Mouse (Mus musculus): ENCODE measurements around the gene H2-M3. TPM values are rescaled to one million over a fixed set of nuclear protein-coding genes. Genes with fewer than 3 reads are reported as not detected.

H2-M3 gene
- polyA plus RNA-seq, 1 experiment from 2014 or later = 1.6 TPM

DNA sequence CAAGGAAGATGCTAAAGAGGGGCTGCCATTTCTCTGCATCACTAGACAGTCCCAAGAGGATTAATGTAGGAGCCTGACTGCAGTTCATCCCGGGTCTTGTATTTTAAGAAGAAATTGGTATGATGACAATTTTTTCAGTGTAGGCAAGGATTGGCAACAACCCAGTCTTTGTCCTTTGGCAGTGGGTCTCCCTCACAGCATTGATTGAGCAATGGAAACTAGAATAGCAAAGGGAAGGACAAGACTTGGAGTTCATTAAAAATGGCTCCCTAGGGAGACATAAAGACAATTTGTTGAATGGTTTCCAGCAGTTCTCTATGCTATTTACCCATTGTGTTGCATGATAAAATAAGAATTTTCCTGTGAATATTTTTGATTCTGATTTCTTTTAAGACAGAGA is 10.3 kb downstream of the H2-M3 start:
- H3K9me3 ChIP-seq = no peaks in the 10 kb centered on the region
- WGBS = 85% methylated on average over 1 of the region's 1 CpGs
- no peaks in the 10 kb centered on the region for H3K4me1 ChIP-seq (replicated peaks)
- no peak for ATAC-seq (ENCODE audit: insufficient number of reproducible peaks, insufficient read depth, low FRiP score, low TSS enrichment, low read depth)
- no peak overlapping the region for H3K9ac ChIP-seq (replicated peaks)
- no peak overlapping the region for H3K4me3 ChIP-seq (replicated peaks)
- no peak overlapping the region for H3K4me2 ChIP-seq
- no peak overlapping the region for H3K27ac ChIP-seq
- H3K27me3 ChIP-seq = no peaks in the 10 kb centered on the region
- no peaks in the 10 kb centered on the region for H3K36me3 ChIP-seq

DNA sequence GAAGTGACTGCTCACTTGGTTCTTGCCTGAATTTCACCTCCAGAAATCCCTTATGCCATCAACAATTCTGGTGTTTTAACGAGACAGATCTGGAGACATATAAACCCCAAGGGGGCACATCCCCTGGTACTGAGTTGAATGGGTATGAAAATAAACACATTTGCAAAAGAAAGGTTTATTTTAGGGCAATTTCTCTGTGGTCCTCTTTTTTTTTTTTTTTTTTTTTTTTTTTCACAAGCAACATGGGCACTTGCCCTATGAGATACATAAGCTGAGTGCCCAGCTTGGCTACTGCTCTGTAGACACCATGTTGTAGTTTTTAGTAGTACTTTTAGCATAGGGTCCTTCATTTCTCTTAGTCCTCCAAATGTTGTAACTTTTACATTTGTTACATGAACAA is 13.3 kb downstream of the H2-M3 start, which contains the start of gene Olfr99:
Olfr99 (minus strand) TSS at position 101 of the 400 bp plus-strand sequence.
- Histone ChIP-seq H3K9me3 (no peaks in the 10 kb centered on the region; the same call in 1 of the 2 replicates), H3K4me2 (no peak within 1 kb of the TSS), H3K4me3 (replicated peaks) (no peak within 1 kb of the TSS), H3K4me1 (replicated peaks) (no peaks in the 10 kb centered on the region), H3K27me3 (no peaks in the 10 kb centered on the region), H3K27ac (no peak within 1 kb of the TSS), H3K9ac (replicated peaks) (no peak within 1 kb of the TSS), H3K36me3 (no peaks in the 10 kb centered on the region)
- ATAC-seq (ENCODE audit: insufficient number of reproducible peaks, insufficient read depth, low FRiP score, low TSS enrichment, low read depth) = no peak
- 72% methylated on average over 1 of the region's 1 CpGs for WGBS

DNA sequence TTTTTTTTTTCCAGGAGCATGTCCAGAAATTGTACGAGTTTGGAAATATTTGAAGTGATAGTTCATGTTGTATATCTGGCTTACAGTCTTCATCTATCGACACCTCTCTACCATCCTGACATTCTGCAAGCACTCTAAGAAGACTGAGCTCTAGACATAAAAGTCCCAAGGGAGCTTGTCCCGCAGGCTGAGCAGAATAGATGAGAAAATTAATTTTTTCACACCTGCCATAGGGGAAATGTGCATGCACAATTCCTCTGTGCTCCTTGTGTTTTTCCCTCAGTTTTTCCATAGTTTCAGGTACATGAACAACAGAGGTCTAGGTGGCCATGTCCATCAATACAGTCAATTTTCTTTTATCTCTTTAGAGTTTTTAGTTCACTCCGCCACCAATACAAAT is 34.2 kb downstream of the H2-M3 start, which contains the start of gene Olfr101:
Olfr101 (minus strand) TSS at position 101 of the 400 bp plus-strand sequence.
- no peak for ATAC-seq (ENCODE audit: insufficient number of reproducible peaks, insufficient read depth, low FRiP score, low TSS enrichment, low read depth)
- H3K9ac ChIP-seq (replicated peaks) = no peak within 1 kb of the TSS
- H3K36me3 ChIP-seq = no peaks in the 10 kb centered on the region
- H3K4me3 ChIP-seq (replicated peaks) = no peak within 1 kb of the TSS
- no peak within 1 kb of the TSS for H3K4me2 ChIP-seq
- no peaks in the 10 kb centered on the region for H3K9me3 ChIP-seq
- H3K27me3 ChIP-seq = no peaks in the 10 kb centered on the region
- no peak within 1 kb of the TSS for H3K27ac ChIP-seq
- WGBS = 82% methylated on average over 4 of the region's 4 CpGs
- no peaks in the 10 kb centered on the region for H3K4me1 ChIP-seq (replicated peaks)

DNA sequence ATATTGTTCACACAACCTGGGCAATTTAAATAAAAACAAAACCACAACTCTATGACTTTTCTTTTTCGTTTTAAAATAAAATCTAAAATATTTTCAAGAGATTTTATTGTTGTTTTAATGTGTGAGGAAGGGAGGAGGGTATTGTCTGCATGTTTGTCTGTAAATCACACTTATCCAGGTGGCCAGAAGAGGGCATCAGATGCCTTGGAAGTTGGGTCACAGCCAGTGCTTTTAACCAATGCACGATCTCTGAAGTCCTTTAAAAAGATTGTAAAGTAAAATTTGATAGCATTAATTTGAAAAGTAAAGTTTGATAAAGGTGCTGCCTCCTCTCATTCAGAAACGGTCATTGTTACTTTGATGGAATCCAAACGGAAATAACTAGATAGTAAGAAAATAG is 38.5 kb downstream of the H2-M3 start:
- no peak for ATAC-seq (ENCODE audit: insufficient number of reproducible peaks, insufficient read depth, low FRiP score, low TSS enrichment, low read depth)
- Histone ChIP-seq H3K4me1 (replicated peaks) (no peaks in the 10 kb centered on the region), H3K9ac (replicated peaks) (no peak overlapping the region), H3K27me3 (no peaks in the 10 kb centered on the region), H3K4me3 (replicated peaks) (no peak overlapping the region), H3K36me3 (no peaks in the 10 kb centered on the region), H3K4me2 (no peak overlapping the region), H3K27ac (no peak overlapping the region), H3K9me3 (no peaks in the 10 kb centered on the region)
- 34% methylated on average over 4 of the region's 4 CpGs for WGBS

DNA sequence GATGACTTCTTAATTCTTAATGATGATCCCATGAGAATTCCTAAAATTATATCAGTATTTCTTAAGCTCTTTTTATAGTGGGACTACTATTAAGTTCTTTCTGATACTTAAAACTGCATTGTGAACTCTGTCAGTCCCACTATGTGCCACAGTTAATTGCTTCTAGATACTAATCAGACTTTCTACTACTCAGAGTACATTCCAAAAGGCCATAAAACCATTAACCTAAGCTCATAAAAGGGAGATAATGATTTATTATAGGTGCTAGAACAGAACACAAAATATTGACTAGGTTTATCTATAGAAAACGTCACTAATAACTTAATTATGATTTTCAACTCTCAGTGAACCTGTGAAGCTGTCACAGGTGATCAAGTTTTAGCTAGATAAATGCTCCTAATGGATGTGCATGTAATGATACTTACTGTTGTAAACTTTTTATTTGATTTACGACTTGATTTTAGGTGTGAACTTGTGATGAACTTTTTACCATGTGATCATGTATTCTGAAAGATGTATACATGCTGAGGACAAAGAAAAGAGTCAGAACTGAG is 40.2 kb downstream of the H2-M3 start:
- no peak overlapping the region for H3K27ac ChIP-seq
- H3K36me3 ChIP-seq = no peaks in the 10 kb centered on the region
- H3K4me2 ChIP-seq = no peak overlapping the region
- H3K4me3 ChIP-seq (replicated peaks) = no peak overlapping the region
- ATAC-seq (ENCODE audit: insufficient number of reproducible peaks, insufficient read depth, low FRiP score, low TSS enrichment, low read depth) = no peak
- H3K9ac ChIP-seq (replicated peaks) = no peak overlapping the region
- H3K9me3 ChIP-seq = no peaks in the 10 kb centered on the region
- no peaks in the 10 kb centered on the region for H3K4me1 ChIP-seq (replicated peaks)
- H3K27me3 ChIP-seq = no peaks in the 10 kb centered on the region
- WGBS = 37% methylated on average over 2 of the region's 2 CpGs

DNA sequence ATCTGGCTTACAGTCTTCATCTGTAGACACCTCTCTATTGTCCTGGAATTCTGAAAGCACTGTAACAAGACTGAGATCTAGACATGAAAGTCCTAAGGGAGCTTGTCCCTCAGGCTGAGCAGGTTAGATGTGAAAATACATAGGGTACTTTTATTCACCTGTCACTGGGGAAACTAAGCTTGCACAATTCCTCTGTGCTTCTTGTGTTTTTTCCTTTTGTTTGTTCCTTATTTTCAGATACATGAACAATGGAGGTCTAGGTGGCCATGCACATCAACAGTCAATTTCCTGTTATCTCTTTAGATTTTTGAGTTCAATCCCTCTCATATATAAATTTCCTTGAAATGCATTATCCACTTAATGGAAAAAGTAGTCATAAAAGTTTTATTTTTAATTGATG is 46.9 kb downstream of the H2-M3 start, which contains the start of gene Olfr102:
Olfr102 (minus strand) TSS at position 101 of the 400 bp plus-strand sequence.
- Histone ChIP-seq H3K36me3 (no peaks in the 10 kb centered on the region), H3K9ac (replicated peaks) (no peak within 1 kb of the TSS), H3K4me1 (replicated peaks) (no peaks in the 10 kb centered on the region), H3K9me3 (0 out of 2 replicates have a peak, but pooled peaks cover 4% of the 10 kb centered on the region), H3K4me3 (replicated peaks) (no peak within 1 kb of the TSS), H3K27me3 (no peaks in the 10 kb centered on the region), H3K4me2 (no peak within 1 kb of the TSS), H3K27ac (no peak within 1 kb of the TSS)
- no peak for ATAC-seq (ENCODE audit: insufficient number of reproducible peaks, insufficient read depth, low FRiP score, low TSS enrichment, low read depth)

Other genes starting within 250 kb of the H2-M3 start
- 0.24 TPM in 1 of 2 replicates, not detected in the other for gene Mog, start 246.8 kb upstream of the H2-M3 start, polyA plus RNA-seq (2016; fragmentation: Nextera tagmentation; extraction: Ambion mirVana)
- 18.0 and 18.1 TPM in 2 replicates for gene Gabbr1, start 224.3 kb upstream of the H2-M3 start, polyA plus RNA-seq (2016; fragmentation: Nextera tagmentation; extraction: Ambion mirVana)
- 0.08 TPM in 1 of 2 replicates, not detected in the other for gene Olfr90, start 181.7 kb upstream of the H2-M3 start, polyA plus RNA-seq (2016; fragmentation: Nextera tagmentation; extraction: Ambion mirVana)
- not detected in 2 replicates for gene Olfr91, start 171.9 kb upstream of the H2-M3 start, polyA plus RNA-seq (2016; fragmentation: Nextera tagmentation; extraction: Ambion mirVana)
- gene Olfr92, start 150.1 kb upstream of the H2-M3 start, polyA plus RNA-seq (2016; fragmentation: Nextera tagmentation; extraction: Ambion mirVana) = not detected in 2 replicates
- gene Olfr93, start 108.7 kb upstream of the H2-M3 start, polyA plus RNA-seq (2016; fragmentation: Nextera tagmentation; extraction: Ambion mirVana) = not detected in 2 replicates
- gene Ubd, start 76.3 kb upstream of the H2-M3 start, polyA plus RNA-seq (2016; fragmentation: Nextera tagmentation; extraction: Ambion mirVana) = not detected in 2 replicates
- not detected in 2 replicates for gene Olfr94, start 69.2 kb upstream of the H2-M3 start, polyA plus RNA-seq (2016; fragmentation: Nextera tagmentation; extraction: Ambion mirVana)
- not detected in 2 replicates for gene Olfr95, start 57.1 kb upstream of the H2-M3 start, polyA plus RNA-seq (2016; fragmentation: Nextera tagmentation; extraction: Ambion mirVana)
- not detected in 2 replicates for gene Olfr96, start 50.1 kb upstream of the H2-M3 start, polyA plus RNA-seq (2016; fragmentation: Nextera tagmentation; extraction: Ambion mirVana)
- gene Olfr97, start 32.9 kb upstream of the H2-M3 start, polyA plus RNA-seq (2016; fragmentation: Nextera tagmentation; extraction: Ambion mirVana) = not detected in 2 replicates
- not detected in 2 replicates for gene Olfr98, start 6.5 kb upstream of the H2-M3 start, polyA plus RNA-seq (2016; fragmentation: Nextera tagmentation; extraction: Ambion mirVana)
- gene Olfr99, start 13.2 kb downstream of the H2-M3 start, polyA plus RNA-seq (2016; fragmentation: Nextera tagmentation; extraction: Ambion mirVana) = not detected in 2 replicates
- not detected in 2 replicates for gene Olfr101, start 34.1 kb downstream of the H2-M3 start, polyA plus RNA-seq (2016; fragmentation: Nextera tagmentation; extraction: Ambion mirVana)
- not detected in 2 replicates for gene Olfr102, start 46.8 kb downstream of the H2-M3 start, polyA plus RNA-seq (2016; fragmentation: Nextera tagmentation; extraction: Ambion mirVana)
- gene Olfr103, start 69.5 kb downstream of the H2-M3 start, polyA plus RNA-seq (2016; fragmentation: Nextera tagmentation; extraction: Ambion mirVana) = not detected in 2 replicates
- not detected in 2 replicates for gene Olfr104-ps, start 89.4 kb downstream of the H2-M3 start, polyA plus RNA-seq (2016; fragmentation: Nextera tagmentation; extraction: Ambion mirVana)
- not detected in 2 replicates for gene Olfr105-ps, start 108.8 kb downstream of the H2-M3 start, polyA plus RNA-seq (2016; fragmentation: Nextera tagmentation; extraction: Ambion mirVana)
- not detected in 2 replicates for gene Olfr106-ps, start 120.2 kb downstream of the H2-M3 start, polyA plus RNA-seq (2016; fragmentation: Nextera tagmentation; extraction: Ambion mirVana)
- gene Olfr107, start 129.0 kb downstream of the H2-M3 start, polyA plus RNA-seq (2016; fragmentation: Nextera tagmentation; extraction: Ambion mirVana) = not detected in 2 replicates
- not detected in 2 replicates for gene Olfr108, start 175.3 kb downstream of the H2-M3 start, polyA plus RNA-seq (2016; fragmentation: Nextera tagmentation; extraction: Ambion mirVana)
- gene Olfr109, start 188.7 kb downstream of the H2-M3 start, polyA plus RNA-seq (2016; fragmentation: Nextera tagmentation; extraction: Ambion mirVana) = not detected in 2 replicates
- not detected in 2 replicates for gene H2-M2, start 213.3 kb downstream of the H2-M3 start, polyA plus RNA-seq (2016; fragmentation: Nextera tagmentation; extraction: Ambion mirVana)
- gene Olfr110, start 222.2 kb downstream of the H2-M3 start, polyA plus RNA-seq (2016; fragmentation: Nextera tagmentation; extraction: Ambion mirVana) = not detected in 2 replicates
- gene Olfr111, start 237.8 kb downstream of the H2-M3 start, polyA plus RNA-seq (2016; fragmentation: Nextera tagmentation; extraction: Ambion mirVana) = not detected in 2 replicates

All from limb, embryonic 12.5 days (tissue).